Mouse (Mus musculus) heart, postnatal 36 days (tissue): ENCODE data around the gene Phf24. TPM values are rescaled to one million over a fixed set of nuclear protein-coding genes. Genes with fewer than 3 reads are reported as not detected.
A peak's percentile ranks its signal among the peaks of the same experiment; 100 is the strongest.

Experiments used
- DNase-seq, 2 experiments: peaks; one replicate each; pipeline ENCODE4 v3.0.0; 2021 to 2022
- intact Hi-C: fragments of 180-260 bp; cut with DNase I; formaldehyde crosslinking; loops from one replicate; pipeline ENCODE4 v1.15.1; 2025
- total RNA-seq, 2 experiments: library from RNA; stranded (reverse); gene quantifications; 2 replicates each; pipeline ENCODE4 v1.2.3; 2021

The Phf24 gene
- total RNA-seq, 2 experiments from 2014 or later: 5.6 to 8.0 TPM

- no peak for DNase-seq
- intact Hi-C loops: no loop called here
These were observed 11.9 kb upstream of the Phf24 start for GRCm38 (mm10) chr4:42904523-42904922.

- no peak for DNase-seq
- intact Hi-C loops: no loop called here
These were observed 11.5 kb upstream of the Phf24 start for GRCm38 (mm10) chr4:42904966-42905365.

GRCm38 (mm10) chr4:42913391-42913790, 3.1 kb upstream of the Phf24 start:
- intact Hi-C loops: no loop called here
- no peak for DNase-seq

GRCm38 (mm10) chr4:42915311-42915710, 1.1 kb upstream of the Phf24 start:
- no peak for DNase-seq
- intact Hi-C loops: no loop called here

GRCm38 (mm10) chr4:42915966-42916365, 494 bp upstream of the Phf24 start:
- DNase-seq: no peak
- intact Hi-C loops: loop anchor here (2.0 kb wide), 1 partner anchor 29 kb away; no protein-coding TSS in a partner anchor

GRCm38 (mm10) chr4:42917402-42917774, 928 bp downstream of the Phf24 start:
- intact Hi-C loops: loop anchor here (2.0 kb wide), 1 partner anchor 27 kb away; no protein-coding TSS in a partner anchor
- DNase-seq: peak in 1 of 2 experiments; percentile 14

- intact Hi-C loops: no loop called here
- no peak for DNase-seq
These were observed 4.3 kb downstream of the Phf24 start for GRCm38 (mm10) chr4:42920726-42921125.

GRCm38 (mm10) chr4:42921536-42921935, 5.1 kb downstream of the Phf24 start:
- DNase-seq: no peak
- intact Hi-C loops: no loop called here

GRCm38 (mm10) chr4:42922056-42922455, 5.6 kb downstream of the Phf24 start:
- intact Hi-C loops: no loop called here
- DNase-seq: no peak

- no peak for DNase-seq
- intact Hi-C loops: no loop called here
These were observed 6.0 kb downstream of the Phf24 start for GRCm38 (mm10) chr4:42922461-42922860.

- DNase-seq: no peak
- intact Hi-C loops: no loop called here
These were observed 7.7 kb downstream of the Phf24 start for GRCm38 (mm10) chr4:42924095-42924710.

GRCm38 (mm10) chr4:42928209-42928608, 11.7 kb downstream of the Phf24 start:
- DNase-seq: no peak
- intact Hi-C loops: no loop called here

GRCm38 (mm10) chr4:42928952-42929351, 12.5 kb downstream of the Phf24 start:
- intact Hi-C loops: no loop called here
- DNase-seq: no peak

GRCm38 (mm10) chr4:42932229-42932969, 15.9 kb downstream of the Phf24 start:
- intact Hi-C loops: no loop called here
- DNase-seq: no peak

- intact Hi-C loops: no loop called here
These were observed 17.2 kb downstream of the Phf24 start for GRCm38 (mm10) chr4:42933630-42934029.

GRCm38 (mm10) chr4:42941396-42941795, 24.9 kb downstream of the Phf24 start:
- intact Hi-C loops: no loop called here
- no peak for DNase-seq

More at GRCm38 (mm10) chr4:42933630-42934029, 17.2 kb downstream of the Phf24 start:
- DNase-seq: peak; percentile 61 to 67

- DNase-seq: no peak
- intact Hi-C loops: no loop called here
These were observed 26.9 kb downstream of the Phf24 start for GRCm38 (mm10) chr4:42943341-42943740.

GRCm38 (mm10) chr4:42944185-42944584, 27.7 kb downstream of the Phf24 start:
- intact Hi-C loops: loop anchor here (2.0 kb wide), 1 partner anchor 27 kb away; the partner anchor contains the start of gene Phf24
- no peak for DNase-seq

GRCm38 (mm10) chr4:42945043-42945442, 28.6 kb downstream of the Phf24 start:
- intact Hi-C loops: loop anchor here (2.0 kb wide), 1 partner anchor 28 kb away; the partner anchor contains the start of gene Phf24
- DNase-seq: no peak

- intact Hi-C loops: loop anchor here (2.0 kb wide), 1 partner anchor 29 kb away; the partner anchor contains the start of gene Phf24
- no peak for DNase-seq
These were observed 29.0 kb downstream of the Phf24 start for GRCm38 (mm10) chr4:42945445-42945844.

- DNase-seq: peak in 1 of 2 experiments; percentile 69
- intact Hi-C loops: loop anchor here (1.0 to 2.0 kb wide), 2 partner anchors 29 to 69 kb away; partner anchors contain the start of gene Phf24
These were observed 29.5 kb downstream of the Phf24 start for GRCm38 (mm10) chr4:42945952-42946351.
